Mouse (Mus musculus): ENCODE data around the gene Kif19a. TPM values are rescaled to one million over a fixed set of nuclear protein-coding genes. Genes with fewer than 3 reads are reported as not detected.

Kif19a gene
- total RNA-seq, 2 experiments from 2014 or later: 1.3 TPM

Other genes with a start within 250 kb of the Kif19a start
- gene Rpl38, start 96.9 kb upstream of the Kif19a start, total RNA-seq (2021): 100 to 1,000 TPM; 432 to 556 TPM
- gene Ttyh2, start 90.0 kb upstream of the Kif19a start, total RNA-seq (2021): 10 to 100 TPM; 16.0 to 19.4 TPM
- gene Dnaic2, start 38.0 kb upstream of the Kif19a start, total RNA-seq (2021): under 1 TPM; 0.07 to 0.33 TPM
- under 1 TPM in 1 of 2 experiments, not detected in 1; 0.28 TPM for gene Btbd17, start 30.6 kb downstream of the Kif19a start, total RNA-seq (2021)
- not detected for gene Gpr142, start 33.5 kb downstream of the Kif19a start, total RNA-seq (2021)
- gene Gprc5c, start 85.8 kb downstream of the Kif19a start, total RNA-seq (2021): 10 to 100 TPM; 35.5 to 44.1 TPM
- gene Cd300a, start 124.7 kb downstream of the Kif19a start, total RNA-seq (2021): under 1 TPM; 0.36 to 0.37 TPM
- gene Cd300lb, start 169.0 kb downstream of the Kif19a start, total RNA-seq (2021): under 1 TPM; 0.33 to 0.37 TPM
- gene Cd300c, start 203.8 kb downstream of the Kif19a start, total RNA-seq (2021): not detected
- under 1 TPM; 0.15 to 0.18 TPM for gene Cd300ld, start 224.5 kb downstream of the Kif19a start, total RNA-seq (2021)
- gene Cd300c2, start 236.5 kb downstream of the Kif19a start, total RNA-seq (2021): under 1 TPM in 1 of 2 experiments, not detected in 1; 0.94 TPM